Mouse (Mus musculus) heart, postnatal 0 days (tissue): ENCODE measurements around the gene Psma1. TPM values are rescaled to one million over a fixed set of nuclear protein-coding genes. Genes with fewer than 3 reads are reported as not detected.
A peak's percentile ranks its signal among the peaks of the same experiment; 100 is the strongest.

Source experiments
- ATAC-seq: fragments of 200-750 bp; cut with Nextera tagmentation; 2 replicates; pipeline ENCODE4 v1.8.0; 2017; ENCODE audit warnings: low read depth, moderate number of reproducible peaks, moderate library complexity; ENCODE audit not compliant: insufficient read depth
- DNase-seq: peaks from one replicate; pipeline ENCODE4 v3.0.0-alpha.2; 2016; ENCODE audit warnings: low spot score
- H3K27ac ChIP-seq: fragments of 300-500 bp; sonication (generic); 2 replicates; pipeline ENCODE4 v1.5.1; 2014; ENCODE audit warnings: low read depth, mild to moderate bottlenecking
- H3K27me3 ChIP-seq: fragments of 300-500 bp; sonication (generic); 2 replicates; pipeline ENCODE4 v1.6.1; 2014; ENCODE audit warnings: low read length, mixed read lengths; ENCODE audit not compliant: control insufficient read depth, insufficient read depth
- H3K36me3 ChIP-seq: fragments of 300-500 bp; sonication (generic); replicated peaks from 2 replicates; pipeline ENCODE4 v1.6.1; 2014; ENCODE audit warnings: low read length, mixed read lengths; ENCODE audit not compliant: control insufficient read depth, insufficient read depth
- H3K4me1 ChIP-seq: fragments of 300-500 bp; sonication (generic); 2 replicates; pipeline ENCODE4 v1.6.1; 2014; ENCODE audit warnings: antibody characterized with exemption; ENCODE audit not compliant: control insufficient read depth, insufficient read depth
- H3K4me2 ChIP-seq: fragments of 300-500 bp; sonication (generic); 2 replicates; pipeline ENCODE4 v1.6.1; 2014; ENCODE audit warnings: low read depth, mild to moderate bottlenecking, low read length, moderate library complexity
- H3K4me3 ChIP-seq: fragments of 300-500 bp; sonication (generic); 2 replicates; pipeline ENCODE4 v1.5.1; 2014; ENCODE audit warnings: low read depth, low read length
- H3K9ac ChIP-seq: fragments of 300-500 bp; sonication (generic); replicated peaks from 2 replicates; pipeline ENCODE4 v1.6.1; 2014; ENCODE audit warnings: low read depth, low read length, mixed read lengths
- H3K9me3 ChIP-seq: fragments of 300-500 bp; sonication (generic); replicated peaks from 2 replicates; pipeline ENCODE4 v1.6.1; 2016; ENCODE audit warnings: low read length; ENCODE audit not compliant: control insufficient read depth
- CTCF ChIP-seq: IDR thresholded peaks from 2 replicates; pipeline ENCODE4 v1.5.1; 2016; ENCODE audit warnings: antibody characterized with exemption, control low read depth, low read depth
- EP300 ChIP-seq: IDR thresholded peaks from 2 replicates; pipeline ENCODE4 v1.6.1; 2016; ENCODE audit warnings: antibody characterized with exemption, low read depth
- WGBS: fragments of 180-500 bp; shearing (Covaris S2); extraction: QIAGEN DNeasy Blood & Tissue Kit; methylation state at CpG from one replicate; pipeline ENCODE4 v1.1.7; 2014; 5-methylcytosine and 5-hydroxymethylcytosine counted together
- polyA plus RNA-seq: library from polyadenylated mRNA; unstranded; fragments of >200 nt; fragmentation: Nextera tagmentation; extraction: Ambion mirVana; gene quantifications from 2 replicates; pipeline ENCODE4 v1.2.1, GENCODE M21; 2015
- total RNA-seq: library from RNA; depleted of rRNA; stranded (reverse); fragments of >200 nt; gene quantifications from 2 replicates; pipeline ENCODE4 v1.2.3, GENCODE M21; 2014; ENCODE audit warnings: low replicate concordance

Gene Psma1
- total and polyA plus RNA-seq, 2 experiments from 2014 or later, result 196 to 304 TPM

DNA sequence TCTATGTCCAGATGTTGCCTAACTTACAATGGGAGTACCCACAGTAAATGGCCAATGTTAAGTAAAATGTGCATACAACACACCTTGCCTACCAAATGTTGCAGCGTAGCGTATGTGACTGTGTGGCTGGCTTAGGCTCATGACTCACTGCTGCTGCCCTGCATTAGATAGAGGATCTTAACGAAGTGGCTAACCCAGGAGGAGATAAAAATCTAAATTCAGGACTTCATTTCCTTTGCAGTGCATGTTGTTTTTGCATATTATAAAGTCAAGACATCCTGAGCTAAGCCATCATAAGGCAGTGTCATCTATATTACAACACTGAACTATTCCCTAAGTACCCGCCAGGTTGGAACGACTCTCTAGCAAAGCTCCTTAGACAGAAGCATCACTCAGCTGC lies 7.5 kb downstream of the Psma1 start:
- Histone ChIP-seq H3K36me3 (peaks cover 84% of the 10 kb centered on the region), H3K9ac (no peak overlapping the region), H3K27ac (no peak overlapping the region), H3K4me2 (no peak overlapping the region), H3K9me3 (no peaks in the 10 kb centered on the region), H3K4me3 (no peak overlapping the region), H3K4me1 (no peaks in the 10 kb centered on the region), H3K27me3 (no peaks in the 10 kb centered on the region)
- no peak for DNase-seq
- no peak for ATAC-seq
- 90% methylated on average over 5 of the region's 5 CpGs for WGBS
- TF ChIP-seq EP300, result no peak
- TF ChIP-seq CTCF, result no peak

GRCm38 (mm10) chr7:114253885-114254833 lies 21.8 kb downstream of the Psma1 start, which contains the start of gene Copb1:
Copb1 (minus strand) TSS chr7:114254711.
- DNase-seq, result peak; percentile 95
- H3K9me3 ChIP-seq, result no peaks in the 10 kb centered on the region
- peak; percentile 99 for ATAC-seq
- H3K4me2 ChIP-seq, result peak within 1 kb of the TSS; percentile 78
- peak within 1 kb of the TSS; percentile 80 for H3K27ac ChIP-seq
- TF ChIP-seq CTCF (no peak), EP300 (no peak)
- peaks cover 5% of the 10 kb centered on the region; the same call in 1 of the 2 replicates for H3K4me1 ChIP-seq
- 1% methylated on average over 74 of the region's 75 CpGs for WGBS
- no peaks in the 10 kb centered on the region for H3K27me3 ChIP-seq
- peak within 1 kb of the TSS; percentile 100 for H3K9ac ChIP-seq
- peak within 1 kb of the TSS; percentile 97 for H3K4me3 ChIP-seq
- H3K36me3 ChIP-seq, result peaks cover 33% of the 10 kb centered on the region

GRCm38 (mm10) chr7:114251684-114252083 lies 24.2 kb downstream of the Psma1 start:
- no peak overlapping the region for H3K4me2 ChIP-seq
- no peaks in the 10 kb centered on the region for H3K27me3 ChIP-seq
- H3K4me1 ChIP-seq, result peaks cover 5% of the 10 kb centered on the region; the same call in 1 of the 2 replicates
- WGBS, result 93% methylated on average over 3 of the region's 3 CpGs
- DNase-seq, result no peak
- no peak overlapping the region for H3K4me3 ChIP-seq
- peaks cover 53% of the 10 kb centered on the region for H3K36me3 ChIP-seq
- no peak for ATAC-seq
- no peak overlapping the region for H3K27ac ChIP-seq
- H3K9ac ChIP-seq, result no peak overlapping the region
- H3K9me3 ChIP-seq, result no peaks in the 10 kb centered on the region
- TF ChIP-seq CTCF (peak; percentile 19; the same call in 1 of the 2 replicates), EP300 (no peak)

GRCm38 (mm10) chr7:114233980-114234379 lies 41.9 kb downstream of the Psma1 start:
- 80% methylated on average over 7 of the region's 7 CpGs for whole genome bisulfite sequencing
- Histone ChIP-seq H3K4me2 (no peak overlapping the region), H3K4me3 (no peak overlapping the region), H3K9ac (no peak overlapping the region), H3K27me3 (no peaks in the 10 kb centered on the region), H3K36me3 (peaks cover 75% of the 10 kb centered on the region), H3K9me3 (no peaks in the 10 kb centered on the region), H3K27ac (no peak overlapping the region), H3K4me1 (no peaks in the 10 kb centered on the region)
- no peak for DNase-seq
- no peak for ATAC-seq
- TF ChIP-seq CTCF (no peak), EP300 (no peak)

DNA sequence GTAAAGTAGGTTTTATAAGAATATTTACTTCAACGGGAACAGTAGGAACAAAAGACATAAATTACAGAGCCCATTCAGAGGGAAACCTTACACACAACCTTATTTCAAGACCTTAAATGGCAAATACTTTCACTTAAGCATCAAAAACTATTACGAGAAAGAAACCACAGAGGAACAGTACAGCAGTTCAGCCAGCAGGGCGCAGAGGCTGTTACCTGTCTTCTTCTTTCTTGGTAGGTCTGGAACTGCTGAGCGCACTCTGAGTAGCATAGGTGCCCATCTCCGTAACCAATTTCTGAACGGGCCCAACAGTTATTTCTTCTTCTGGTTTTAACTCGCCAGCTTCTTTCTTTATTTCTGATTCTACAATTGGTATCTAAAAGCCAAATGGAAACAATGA lies 42.9 kb downstream of the Psma1 start:
- ATAC-seq (no peak), DNase-seq (no peak)
- H3K27ac ChIP-seq, result no peak overlapping the region
- H3K9me3 ChIP-seq, result no peaks in the 10 kb centered on the region
- no peak overlapping the region for H3K9ac ChIP-seq
- H3K27me3 ChIP-seq, result no peaks in the 10 kb centered on the region
- TF ChIP-seq CTCF, result no peak
- TF ChIP-seq EP300, result no peak
- H3K4me1 ChIP-seq, result no peaks in the 10 kb centered on the region
- H3K4me2 ChIP-seq, result no peak overlapping the region
- no peak overlapping the region for H3K4me3 ChIP-seq
- WGBS, result 93% methylated on average over 7 of the region's 7 CpGs
- H3K36me3 ChIP-seq, result peaks cover 74% of the 10 kb centered on the region
